Mouse (Mus musculus) layer of hippocampus, postnatal 10 days (tissue): ENCODE results near the gene Mettl24. TPM values are rescaled to one million over a fixed set of nuclear protein-coding genes. Genes with fewer than 3 reads are reported as not detected.

Experiments
- DNase-seq, 2 experiments: peaks; one replicate each; pipeline ENCODE4 v3.0.0; 2021; ENCODE audit warnings: low spot score in 2 of 2
- long read RNA-seq: library from polyadenylated mRNA; stranded (forward); transcript quantifications from one replicate; pipeline ENCODE4 v2.0.0, GENCODE M21; 2023
- total RNA-seq, 2 experiments: library from RNA; stranded (reverse); gene quantifications; 2 replicates each; pipeline ENCODE4 v1.2.3; 2021

Gene Mettl24
- total RNA-seq: 1 to 10 TPM; 1.5 to 2.4 TPM
- long read RNA-seq, partial matches to known transcripts: 1 of 3 reads
- long read RNA-seq, other reads (novel, unspliced or antisense): 1 of 3 reads

GRCm38 (mm10) chr10:40683092-40683867 is at the start of gene Mettl24:
Gene Mettl24 (plus strand): TSS chr10:40683282.
- peak; percentile 68 to 80 for DNase-seq

- no peak for DNase-seq
Observed at GRCm38 (mm10) chr10:40637331-40637730, 45.8 kb upstream of the Mettl24 start.

- DNase-seq: peak; percentile 51 to 59
Observed at GRCm38 (mm10) chr10:40638276-40638675, 44.8 kb upstream of the Mettl24 start.

GRCm38 (mm10) chr10:40638823-40639819 is 44.0 kb upstream of the Mettl24 start:
- no peak for DNase-seq

GRCm38 (mm10) chr10:40640406-40640805 is 42.7 kb upstream of the Mettl24 start:
- no peak for DNase-seq

GRCm38 (mm10) chr10:40641901-40642300 is 41.2 kb upstream of the Mettl24 start:
- DNase-seq: peak in 1 of 2 experiments; percentile 49

GRCm38 (mm10) chr10:40643126-40643525 is 40.0 kb upstream of the Mettl24 start:
- DNase-seq: no peak

GRCm38 (mm10) chr10:40644456-40644855 is 38.6 kb upstream of the Mettl24 start:
- no peak for DNase-seq

- no peak for DNase-seq
Observed at GRCm38 (mm10) chr10:40645346-40645745, 37.7 kb upstream of the Mettl24 start.

GRCm38 (mm10) chr10:40648776-40649175 is 34.3 kb upstream of the Mettl24 start:
- no peak for DNase-seq

GRCm38 (mm10) chr10:40649634-40650033 is 33.4 kb upstream of the Mettl24 start:
- DNase-seq: no peak

GRCm38 (mm10) chr10:40651676-40652075 is 31.4 kb upstream of the Mettl24 start:
- no peak for DNase-seq

- no peak for DNase-seq
Observed at GRCm38 (mm10) chr10:40665270-40665669, 17.8 kb upstream of the Mettl24 start.

GRCm38 (mm10) chr10:40666943-40667342 is 16.1 kb upstream of the Mettl24 start:
- no peak for DNase-seq

- no peak for DNase-seq
Observed at GRCm38 (mm10) chr10:40668640-40669039, 14.4 kb upstream of the Mettl24 start.

- no peak for DNase-seq
Observed at GRCm38 (mm10) chr10:40672587-40673296, 10.3 kb upstream of the Mettl24 start.

- DNase-seq: no peak
Observed at GRCm38 (mm10) chr10:40673297-40673665, 9.8 kb upstream of the Mettl24 start.

GRCm38 (mm10) chr10:40674151-40674550 is 8.9 kb upstream of the Mettl24 start:
- DNase-seq: no peak

GRCm38 (mm10) chr10:40675921-40676320 is 7.2 kb upstream of the Mettl24 start:
- DNase-seq: no peak

- no peak for DNase-seq
Observed at GRCm38 (mm10) chr10:40678477-40678876, 4.6 kb upstream of the Mettl24 start.

GRCm38 (mm10) chr10:40682470-40682869 is 612 bp upstream of the Mettl24 start:
- DNase-seq: peak; percentile 24 to 42
